Mouse (Mus musculus): ENCODE data around the gene Rab3c. TPM values are rescaled to one million over a fixed set of nuclear protein-coding genes. Genes with fewer than 3 reads are reported as not detected.

The Rab3c gene
- polyA plus RNA-seq, 1 experiment from 2014 or later = 3.1 TPM

DNA sequence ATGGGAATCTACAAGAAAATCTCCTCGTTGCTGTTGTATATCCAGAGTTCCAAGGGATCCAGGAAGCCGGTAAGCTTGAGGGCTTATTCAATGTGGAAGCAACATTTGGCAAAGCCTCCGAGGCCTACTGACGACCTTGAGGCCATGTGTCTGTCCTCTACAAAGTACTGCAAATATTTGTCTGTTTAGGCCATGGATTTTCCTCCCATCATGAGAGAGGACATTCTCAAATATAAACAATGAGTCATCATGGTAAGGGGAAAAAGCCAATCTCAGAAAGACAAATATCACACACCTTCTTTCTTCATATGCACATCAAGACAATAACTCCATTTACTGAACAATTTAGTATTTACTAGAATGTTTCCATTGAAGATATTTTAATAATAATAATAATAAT is 158.0 kb downstream of the Rab3c start:
- no peak for TF ChIP-seq EP300 (optimal IDR thresholded peaks at IDR 0.05)
- no peak for TF ChIP-seq CTCF (IDR thresholded peaks at IDR 0.05; ENCODE audit: low read depth)
- Histone ChIP-seq H3K9ac (ENCODE audit: low read length) (no peak overlapping the region), H3K36me3 (ENCODE audit: control insufficient read depth, insufficient read depth, low read length) (no peaks in the 10 kb centered on the region), H3K4me2 (replicated peaks; ENCODE audit: low read depth) (no peak overlapping the region), H3K9me3 (ENCODE audit: control insufficient read depth, low read length) (no peaks in the 10 kb centered on the region), H3K4me3 (ENCODE audit: low read depth, low read length) (no peak overlapping the region), H3K27me3 (ENCODE audit: control insufficient read depth, insufficient read depth, low read length) (no peaks in the 10 kb centered on the region), H3K27ac (replicated peaks) (no peak overlapping the region), H3K4me1 (replicated peaks; ENCODE audit: control insufficient read depth, insufficient read depth) (no peaks in the 10 kb centered on the region)
- WGBS = 38% methylated on average over 4 of the region's 4 CpGs
- no peak for ATAC-seq (ENCODE audit: low FRiP score, low TSS enrichment)
- DNase-seq (ENCODE audit: low spot score) = no peak

DNA sequence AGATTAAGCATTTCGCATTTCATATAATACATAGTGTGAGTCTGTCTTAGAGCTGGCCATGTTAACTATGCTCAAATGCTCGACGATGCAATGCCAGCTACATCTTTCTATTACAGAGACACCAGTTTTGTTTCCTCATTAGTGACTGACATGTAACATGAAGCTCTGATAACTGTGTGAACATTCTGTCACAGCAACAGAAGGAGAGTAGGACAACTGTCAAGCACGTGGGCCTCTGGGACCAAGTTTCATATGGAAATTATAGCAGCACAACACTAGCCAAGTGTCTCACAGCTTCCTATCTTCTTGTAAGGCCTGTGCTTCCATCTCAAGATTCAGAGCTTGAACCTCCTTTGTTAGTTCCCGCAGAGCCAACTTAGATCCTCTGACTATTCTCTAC is 163.9 kb downstream of the Rab3c start:
- 87% methylated on average over 5 of the region's 5 CpGs for WGBS
- ATAC-seq (ENCODE audit: low FRiP score, low TSS enrichment) (no peak), DNase-seq (ENCODE audit: low spot score) (no peak)
- no peaks in the 10 kb centered on the region for H3K9me3 ChIP-seq (ENCODE audit: control insufficient read depth, low read length)
- H3K36me3 ChIP-seq (ENCODE audit: control insufficient read depth, insufficient read depth, low read length) = no peaks in the 10 kb centered on the region
- H3K27ac ChIP-seq (replicated peaks) = no peak overlapping the region
- no peaks in the 10 kb centered on the region for H3K4me1 ChIP-seq (replicated peaks; ENCODE audit: control insufficient read depth, insufficient read depth)
- no peak overlapping the region for H3K4me3 ChIP-seq (ENCODE audit: low read depth, low read length)
- H3K4me2 ChIP-seq (replicated peaks; ENCODE audit: low read depth) = no peak overlapping the region
- TF ChIP-seq CTCF (IDR thresholded peaks at IDR 0.05; ENCODE audit: low read depth) (no peak), EP300 (optimal IDR thresholded peaks at IDR 0.05) (no peak)
- no peak overlapping the region for H3K9ac ChIP-seq (ENCODE audit: low read length)
- H3K27me3 ChIP-seq (ENCODE audit: control insufficient read depth, insufficient read depth, low read length) = no peaks in the 10 kb centered on the region

DNA sequence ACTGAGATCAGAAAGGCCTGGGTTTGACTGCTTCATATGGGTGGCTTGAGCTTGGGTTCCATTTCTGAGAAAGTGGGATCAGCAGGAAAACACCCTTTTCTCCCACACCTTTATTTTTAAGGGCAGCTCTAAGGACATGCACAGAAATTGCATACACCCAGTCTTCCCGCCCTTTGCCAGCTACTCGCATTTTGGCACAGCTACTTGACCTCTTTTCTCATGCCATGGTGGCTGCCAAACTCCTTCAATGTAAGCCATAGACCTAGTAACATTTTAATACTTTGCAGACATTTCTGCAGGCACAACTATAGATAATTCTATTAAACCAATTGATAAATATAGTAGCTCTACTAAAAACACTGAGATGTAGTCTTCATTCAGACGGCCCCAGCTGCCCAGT is 164.5 kb downstream of the Rab3c start:
- H3K4me3 ChIP-seq (ENCODE audit: low read depth, low read length) = no peak overlapping the region
- H3K4me2 ChIP-seq (replicated peaks; ENCODE audit: low read depth) = no peak overlapping the region
- H3K27me3 ChIP-seq (ENCODE audit: control insufficient read depth, insufficient read depth, low read length) = no peaks in the 10 kb centered on the region
- no peaks in the 10 kb centered on the region for H3K4me1 ChIP-seq (replicated peaks; ENCODE audit: control insufficient read depth, insufficient read depth)
- no peak for ATAC-seq (ENCODE audit: low FRiP score, low TSS enrichment)
- WGBS = 82% methylated on average over 3 of the region's 3 CpGs
- DNase-seq (ENCODE audit: low spot score) = no peak
- H3K9ac ChIP-seq (ENCODE audit: low read length) = no peak overlapping the region
- H3K27ac ChIP-seq (replicated peaks) = no peak overlapping the region
- no peak for TF ChIP-seq CTCF (IDR thresholded peaks at IDR 0.05; ENCODE audit: low read depth)
- no peak for TF ChIP-seq EP300 (optimal IDR thresholded peaks at IDR 0.05)
- H3K36me3 ChIP-seq (ENCODE audit: control insufficient read depth, insufficient read depth, low read length) = no peaks in the 10 kb centered on the region
- no peaks in the 10 kb centered on the region for H3K9me3 ChIP-seq (ENCODE audit: control insufficient read depth, low read length)

DNA sequence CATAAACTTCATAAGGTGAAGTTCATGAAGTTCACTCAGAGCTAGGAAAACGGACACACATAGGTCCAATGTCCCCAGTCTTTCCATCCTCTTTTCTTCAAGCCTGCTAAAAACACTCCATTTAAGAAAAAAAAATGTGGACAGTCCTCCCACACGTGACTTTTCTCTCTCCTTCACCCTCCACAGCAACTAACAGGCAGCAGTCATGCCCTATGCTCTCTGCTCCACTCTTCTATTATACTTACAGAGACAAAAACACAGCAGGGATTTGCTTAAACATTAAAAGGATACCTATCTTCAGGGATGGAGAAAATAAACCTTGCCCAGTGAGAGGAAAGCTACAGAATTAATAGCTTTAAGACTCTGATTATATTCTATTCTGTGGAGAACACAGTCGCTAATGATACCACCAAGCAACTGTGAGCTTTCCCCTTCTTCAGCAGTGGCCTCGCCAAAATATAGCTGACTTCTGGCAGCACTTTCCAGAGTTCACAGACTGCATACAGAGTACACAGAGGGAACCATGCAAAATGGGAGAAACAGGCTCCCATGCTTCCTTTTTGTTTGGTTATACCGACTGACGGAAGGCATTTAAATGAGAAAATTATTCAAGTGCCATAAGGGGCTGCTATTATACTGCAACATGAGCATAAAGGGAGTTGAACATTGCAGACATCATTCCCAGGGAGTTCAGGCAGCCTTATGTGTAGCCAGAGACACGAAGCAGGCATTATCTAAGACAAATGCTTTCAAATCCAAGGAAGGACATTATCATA is 165.7 kb downstream of the Rab3c start:
- no peaks in the 10 kb centered on the region for H3K27me3 ChIP-seq (ENCODE audit: control insufficient read depth, insufficient read depth, low read length)
- H3K4me3 ChIP-seq (ENCODE audit: low read depth, low read length) = no peak overlapping the region
- H3K4me2 ChIP-seq (replicated peaks; ENCODE audit: low read depth) = no peak overlapping the region
- 48% methylated on average over 7 of the region's 7 CpGs for WGBS
- no peaks in the 10 kb centered on the region for H3K36me3 ChIP-seq (ENCODE audit: control insufficient read depth, insufficient read depth, low read length)
- H3K4me1 ChIP-seq (replicated peaks; ENCODE audit: control insufficient read depth, insufficient read depth) = no peaks in the 10 kb centered on the region
- DNase-seq (ENCODE audit: low spot score) = no peak
- H3K27ac ChIP-seq (replicated peaks) = no peak overlapping the region
- no peak for ATAC-seq (ENCODE audit: low FRiP score, low TSS enrichment)
- H3K9ac ChIP-seq (ENCODE audit: low read length) = no peak overlapping the region
- peak; percentile 23; the same call in 1 of the 2 replicates for TF ChIP-seq CTCF (IDR thresholded peaks at IDR 0.05; ENCODE audit: low read depth)
- TF ChIP-seq EP300 (optimal IDR thresholded peaks at IDR 0.05) = no peak
- H3K9me3 ChIP-seq (ENCODE audit: control insufficient read depth, low read length) = no peaks in the 10 kb centered on the region

DNA sequence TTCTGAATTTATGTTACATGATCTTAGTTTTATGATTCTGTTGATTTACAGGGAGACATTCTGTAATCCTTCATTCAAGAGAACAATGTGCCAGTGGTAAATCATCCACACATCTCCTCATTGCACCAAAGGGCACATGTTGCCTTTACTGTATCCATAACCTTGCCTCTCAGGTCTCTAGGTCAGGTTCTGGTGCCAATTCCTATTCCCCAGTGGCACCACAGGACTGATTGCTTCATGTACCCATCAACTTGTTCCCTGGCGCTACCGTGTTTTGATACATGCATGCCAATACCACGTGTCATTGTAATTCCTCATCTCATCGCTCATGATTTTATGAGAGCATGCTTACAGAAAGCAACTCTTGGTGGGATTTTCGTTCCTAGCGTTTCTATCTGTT is 167.1 kb downstream of the Rab3c start:
- Histone ChIP-seq H3K27me3 (ENCODE audit: control insufficient read depth, insufficient read depth, low read length) (no peaks in the 10 kb centered on the region), H3K9me3 (ENCODE audit: control insufficient read depth, low read length) (no peaks in the 10 kb centered on the region), H3K4me3 (ENCODE audit: low read depth, low read length) (no peak overlapping the region), H3K27ac (replicated peaks) (no peak overlapping the region), H3K36me3 (ENCODE audit: control insufficient read depth, insufficient read depth, low read length) (no peaks in the 10 kb centered on the region), H3K4me1 (replicated peaks; ENCODE audit: control insufficient read depth, insufficient read depth) (no peaks in the 10 kb centered on the region), H3K4me2 (replicated peaks; ENCODE audit: low read depth) (no peak overlapping the region), H3K9ac (ENCODE audit: low read length) (no peak overlapping the region)
- 93% methylated on average over 6 of the region's 6 CpGs for WGBS
- ATAC-seq (ENCODE audit: low FRiP score, low TSS enrichment) (no peak), DNase-seq (ENCODE audit: low spot score) (no peak)
- no peak for TF ChIP-seq CTCF (IDR thresholded peaks at IDR 0.05; ENCODE audit: low read depth)

DNA sequence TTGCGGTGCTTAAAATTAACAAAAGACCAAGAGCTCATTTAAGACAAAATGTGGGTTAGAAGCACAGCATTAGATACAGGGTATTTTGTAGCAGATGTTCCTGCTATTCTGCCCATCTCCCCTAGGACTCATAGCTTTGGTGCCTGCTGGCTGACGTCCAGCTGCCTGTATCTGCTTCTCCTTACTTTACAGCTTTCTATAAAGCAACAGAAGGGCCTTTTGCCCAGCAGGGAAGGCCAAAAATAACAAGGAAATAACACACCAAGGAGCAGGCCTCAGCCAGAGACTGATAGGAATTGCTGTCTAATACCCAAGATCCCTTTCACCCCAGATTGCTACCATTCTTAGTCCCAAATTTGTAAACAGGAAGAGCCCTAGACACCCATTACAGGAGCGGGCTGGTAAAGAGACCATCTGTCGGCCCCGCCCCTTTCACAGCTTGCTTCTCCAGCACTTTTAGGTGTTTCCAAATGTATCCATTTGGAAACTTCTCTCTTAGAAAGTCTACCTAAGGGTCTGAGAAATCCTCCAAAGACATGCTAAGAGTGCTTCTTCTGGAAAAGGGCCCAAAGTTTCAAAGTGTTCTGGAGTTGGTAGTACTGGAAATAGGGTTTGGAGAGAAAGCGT is 183.3 kb downstream of the Rab3c start:
- WGBS = 71% methylated on average over 6 of the region's 6 CpGs

More for the DNA sequence above, 183.3 kb downstream of the Rab3c start:
- Histone ChIP-seq H3K4me3 (ENCODE audit: low read depth, low read length) (no peak overlapping the region), H3K9me3 (ENCODE audit: control insufficient read depth, low read length) (no peaks in the 10 kb centered on the region), H3K27me3 (ENCODE audit: control insufficient read depth, insufficient read depth, low read length) (no peaks in the 10 kb centered on the region), H3K4me1 (replicated peaks; ENCODE audit: control insufficient read depth, insufficient read depth) (no peaks in the 10 kb centered on the region), H3K9ac (ENCODE audit: low read length) (no peak overlapping the region), H3K4me2 (replicated peaks; ENCODE audit: low read depth) (no peak overlapping the region), H3K36me3 (ENCODE audit: control insufficient read depth, insufficient read depth, low read length) (no peaks in the 10 kb centered on the region), H3K27ac (replicated peaks) (no peak overlapping the region)
- ATAC-seq (ENCODE audit: low FRiP score, low TSS enrichment) (no peak), DNase-seq (ENCODE audit: low spot score) (no peak)
- TF ChIP-seq EP300 (optimal IDR thresholded peaks at IDR 0.05) (no peak), CTCF (IDR thresholded peaks at IDR 0.05; ENCODE audit: low read depth) (no peak)

Data from stomach, postnatal 0 days (tissue).